Mouse (Mus musculus) heart, postnatal 4 days (tissue): Measurements from ENCODE around the gene Psmd11. TPM values are rescaled to one million over a fixed set of nuclear protein-coding genes. Genes with fewer than 3 reads are reported as not detected.
A peak's percentile ranks its signal among the peaks of the same experiment; 100 is the strongest.

Source experiments
- DNase-seq: peaks from one replicate; pipeline ENCODE4 v3.0.0; 2021
- total RNA-seq, 2 experiments: library from RNA; stranded (reverse); gene quantifications; 2 replicates each; pipeline ENCODE4 v1.2.3; 2021

The Psmd11 gene
- total RNA-seq, 2 experiments from 2014 or later: 104 to 111 TPM

DNA sequence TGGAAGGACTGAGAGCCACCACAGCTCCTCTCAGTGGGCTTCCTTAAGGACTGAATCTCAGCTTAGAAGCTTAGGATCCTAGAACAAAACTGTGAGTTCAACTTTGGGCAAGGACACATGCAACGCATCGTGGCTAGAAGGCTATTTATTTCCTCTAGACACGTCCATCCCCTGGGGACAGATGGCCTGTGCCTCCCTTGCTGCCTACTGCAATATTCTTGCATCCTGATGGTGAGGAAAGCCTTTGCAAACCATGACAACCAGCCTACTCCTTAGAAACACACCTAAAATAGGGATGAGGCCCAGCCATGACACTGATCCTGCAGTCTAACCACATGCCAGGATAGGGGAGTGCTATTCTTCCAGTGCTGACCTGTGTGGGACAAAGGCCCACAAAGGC is 77.2 kb downstream of the Psmd11 start:
- DNase-seq: no peak

DNA sequence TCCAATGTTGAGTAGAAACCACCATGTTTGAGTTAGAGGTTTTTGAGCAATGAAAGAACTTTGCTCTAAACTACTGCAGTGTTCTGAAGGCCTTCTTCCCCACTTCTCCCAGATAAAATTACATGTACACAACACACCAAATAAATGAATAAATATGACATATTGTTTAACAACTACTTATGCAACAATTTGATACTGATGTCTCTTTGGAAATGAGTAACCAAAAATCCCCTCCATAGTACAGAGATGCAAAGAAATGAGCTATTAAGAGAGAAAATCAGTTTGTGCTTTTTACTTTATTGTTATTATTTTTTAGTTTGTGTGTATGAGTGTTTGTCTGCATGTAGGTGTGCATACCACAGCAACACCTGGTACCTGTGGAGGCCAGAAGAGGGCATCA is 78.1 kb downstream of the Psmd11 start:
- DNase-seq: no peak

DNA sequence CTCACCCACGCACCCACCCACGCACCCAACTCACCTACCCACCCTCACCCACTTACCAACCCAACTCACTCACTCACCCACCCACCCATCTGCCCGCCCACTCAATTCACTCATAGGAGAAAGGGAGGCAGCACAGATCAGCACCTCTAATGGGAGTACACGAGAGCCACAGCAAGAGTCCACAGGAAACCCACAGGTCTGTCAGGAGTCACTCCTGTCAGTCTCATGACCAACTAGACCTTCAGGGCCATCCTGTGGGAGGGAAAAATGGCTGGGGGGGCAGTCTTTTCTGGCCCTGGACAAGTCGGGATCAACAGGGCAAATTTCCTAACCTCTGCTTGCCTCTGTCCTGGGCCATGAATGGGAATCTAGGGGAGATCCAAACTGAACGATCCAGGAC is 79.4 kb downstream of the Psmd11 start:
- no peak for DNase-seq

DNA sequence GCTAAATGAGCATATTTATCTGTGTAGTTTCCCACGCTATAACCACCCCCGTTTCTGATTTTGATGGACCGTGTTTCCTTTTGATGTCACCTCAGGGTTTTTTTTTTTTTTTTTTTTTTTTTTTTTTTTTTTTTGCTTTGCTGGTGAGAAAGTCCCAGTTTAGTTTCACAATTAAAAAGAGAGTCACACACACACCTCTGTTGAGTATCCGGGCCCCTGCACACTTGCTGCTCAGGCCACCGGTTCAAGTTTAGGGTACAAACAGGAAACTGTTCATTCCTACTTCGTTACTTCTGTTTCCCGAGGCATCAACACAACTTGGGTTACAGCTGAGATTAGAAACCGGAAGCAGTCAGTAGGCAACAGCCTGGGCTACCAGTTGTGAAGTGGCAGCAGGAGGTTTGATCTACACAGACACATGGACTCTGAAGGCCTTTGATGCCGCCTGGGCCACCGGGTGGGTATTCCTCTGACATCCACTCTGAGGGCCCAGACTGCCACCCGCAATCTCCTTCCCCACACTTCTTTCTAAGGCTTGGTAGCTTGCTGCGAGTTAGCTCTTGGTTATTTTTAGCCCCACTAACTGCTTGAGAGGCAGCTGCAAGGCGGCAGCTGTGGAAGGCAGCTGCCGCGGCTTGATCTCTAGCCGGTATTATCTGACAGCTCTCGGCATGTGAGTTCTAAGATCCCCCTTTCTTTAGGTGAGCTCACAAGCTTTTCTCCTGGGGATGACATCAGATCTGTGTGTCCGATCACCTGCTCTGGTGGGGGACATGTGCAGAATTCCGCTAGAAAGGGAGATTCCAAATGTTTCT is 80.2 kb downstream of the Psmd11 start:
- DNase-seq: peak; percentile 19

DNA sequence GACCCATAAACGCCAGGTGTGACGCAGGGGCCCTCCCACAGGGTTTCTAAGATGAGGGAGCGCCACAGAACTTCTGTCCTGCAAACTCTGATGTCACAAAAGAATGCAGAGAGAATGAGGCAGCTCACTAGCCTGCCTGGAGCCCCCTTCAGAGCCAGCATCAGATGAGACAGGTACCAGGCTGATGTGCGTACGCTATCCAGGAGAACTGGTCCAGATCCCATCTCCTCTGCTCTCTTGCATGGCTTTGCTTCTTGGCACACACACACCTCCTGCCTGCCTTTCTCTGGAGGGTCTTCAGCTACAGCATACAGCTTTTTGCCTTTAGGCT is 80.7 kb downstream of the Psmd11 start:
- DNase-seq: no peak

DNA sequence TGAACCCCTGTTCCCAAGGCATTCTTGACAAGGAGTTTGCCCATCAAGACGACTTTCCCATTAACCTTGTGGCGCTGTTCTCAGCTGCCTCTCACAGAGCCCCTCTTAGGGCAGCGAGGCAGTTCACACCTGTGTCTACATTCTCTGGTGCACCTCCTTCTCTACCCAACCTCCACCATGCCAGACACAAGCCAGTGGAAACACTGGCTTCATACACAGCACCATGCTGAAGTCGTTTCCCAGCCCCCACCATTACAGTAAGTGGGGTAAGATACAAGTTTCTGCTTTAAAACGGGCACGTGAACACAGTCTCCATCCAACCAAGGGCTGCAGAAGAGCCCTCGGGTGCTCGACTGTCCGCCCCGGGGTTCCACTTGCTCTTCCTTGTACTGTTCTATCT is 81.7 kb downstream of the Psmd11 start:
- DNase-seq: no peak

DNA sequence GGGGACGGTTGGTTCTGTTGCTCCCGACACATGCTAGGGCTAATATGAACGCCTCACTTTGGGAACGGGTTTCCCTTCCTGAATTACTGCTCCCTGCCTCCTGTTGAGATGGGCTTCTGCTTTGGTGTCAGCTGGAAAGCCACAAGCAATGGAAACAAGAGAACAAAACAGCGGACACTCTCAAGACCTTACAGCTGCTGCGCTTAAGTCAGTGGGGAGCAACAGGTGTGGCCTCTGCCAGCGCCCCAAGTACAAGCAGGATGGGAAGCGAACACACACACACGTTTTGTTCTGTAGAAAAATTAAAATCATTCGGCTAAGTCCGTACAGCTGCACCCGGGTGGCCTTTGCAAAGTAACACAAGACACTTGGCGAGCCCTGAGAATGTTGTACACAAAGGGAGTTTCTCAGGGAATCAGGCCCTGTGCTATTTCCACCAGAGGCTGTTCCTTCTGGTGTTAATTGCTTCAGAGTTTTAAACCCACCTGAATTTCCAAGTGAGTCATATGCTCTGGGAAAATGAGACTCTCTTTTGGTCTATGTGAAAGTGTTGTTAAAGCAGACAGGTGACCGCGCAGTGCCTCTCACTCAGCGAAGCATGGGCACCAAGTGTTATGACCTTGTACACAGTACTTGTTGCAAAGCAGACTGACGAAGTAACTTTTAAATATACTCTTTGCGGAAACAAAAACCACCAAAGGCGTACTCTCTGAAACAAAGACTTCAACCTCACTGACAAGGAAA is 84.1 kb downstream of the Psmd11 start:
- DNase-seq: no peak

DNA sequence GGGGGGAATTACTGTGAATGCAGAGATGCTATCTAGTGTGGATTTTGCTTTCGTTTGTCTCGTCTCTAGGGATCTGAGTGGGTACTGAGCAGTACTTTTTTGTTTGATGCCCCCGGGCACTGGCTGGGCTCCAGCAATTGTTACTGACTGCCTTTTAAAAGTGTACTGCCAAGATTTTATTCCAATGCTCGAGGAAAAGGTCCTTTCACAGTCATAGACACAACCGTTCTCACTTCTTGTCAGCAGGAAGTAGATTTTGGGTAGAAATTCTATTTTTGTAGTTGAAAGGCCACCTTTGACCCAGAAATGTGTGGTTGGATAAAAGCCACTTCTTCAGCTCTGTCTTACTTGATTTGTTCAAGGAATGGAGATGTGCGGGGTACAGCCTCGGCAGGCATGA is 85.4 kb downstream of the Psmd11 start:
- DNase-seq: no peak

DNA sequence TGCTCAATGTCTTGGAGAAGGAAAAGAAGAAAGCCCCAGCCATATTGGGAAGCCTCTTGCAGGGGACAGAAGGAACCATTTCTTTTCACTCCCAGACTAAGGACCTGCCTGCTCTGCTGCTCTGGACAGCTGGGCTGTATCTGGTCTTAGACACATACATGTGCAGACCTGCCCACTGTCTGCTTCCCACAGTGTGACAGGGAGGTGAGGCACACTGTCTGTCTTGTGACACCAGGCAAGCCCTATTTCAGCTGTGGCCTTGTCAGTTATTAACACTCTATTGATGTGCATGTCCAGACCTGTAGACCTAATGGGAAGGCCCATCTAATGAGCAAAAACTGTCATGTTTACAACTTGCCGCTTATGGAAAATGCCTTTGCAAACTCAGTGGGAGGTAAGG is 86.9 kb downstream of the Psmd11 start:
- DNase-seq: no peak

DNA sequence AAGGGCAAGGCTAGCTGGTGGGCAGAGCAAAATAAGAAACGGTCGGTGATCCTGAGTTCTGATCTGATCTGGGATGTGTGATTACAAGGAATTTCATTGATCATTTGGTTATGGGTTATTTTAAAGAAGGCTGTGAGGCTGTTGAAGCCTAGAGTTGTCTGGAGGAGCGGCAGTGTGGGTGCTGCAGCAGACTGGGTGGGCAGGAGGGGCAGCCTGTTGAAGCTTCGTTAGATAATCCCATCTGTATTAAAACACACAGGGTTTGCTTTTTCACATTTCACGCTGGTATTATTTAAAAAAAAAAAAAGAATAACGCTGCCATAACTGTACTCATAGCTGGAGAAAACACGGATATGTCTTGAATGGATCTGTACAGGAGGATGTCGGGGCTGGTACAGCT is 87.5 kb downstream of the Psmd11 start:
- no peak for DNase-seq

DNA sequence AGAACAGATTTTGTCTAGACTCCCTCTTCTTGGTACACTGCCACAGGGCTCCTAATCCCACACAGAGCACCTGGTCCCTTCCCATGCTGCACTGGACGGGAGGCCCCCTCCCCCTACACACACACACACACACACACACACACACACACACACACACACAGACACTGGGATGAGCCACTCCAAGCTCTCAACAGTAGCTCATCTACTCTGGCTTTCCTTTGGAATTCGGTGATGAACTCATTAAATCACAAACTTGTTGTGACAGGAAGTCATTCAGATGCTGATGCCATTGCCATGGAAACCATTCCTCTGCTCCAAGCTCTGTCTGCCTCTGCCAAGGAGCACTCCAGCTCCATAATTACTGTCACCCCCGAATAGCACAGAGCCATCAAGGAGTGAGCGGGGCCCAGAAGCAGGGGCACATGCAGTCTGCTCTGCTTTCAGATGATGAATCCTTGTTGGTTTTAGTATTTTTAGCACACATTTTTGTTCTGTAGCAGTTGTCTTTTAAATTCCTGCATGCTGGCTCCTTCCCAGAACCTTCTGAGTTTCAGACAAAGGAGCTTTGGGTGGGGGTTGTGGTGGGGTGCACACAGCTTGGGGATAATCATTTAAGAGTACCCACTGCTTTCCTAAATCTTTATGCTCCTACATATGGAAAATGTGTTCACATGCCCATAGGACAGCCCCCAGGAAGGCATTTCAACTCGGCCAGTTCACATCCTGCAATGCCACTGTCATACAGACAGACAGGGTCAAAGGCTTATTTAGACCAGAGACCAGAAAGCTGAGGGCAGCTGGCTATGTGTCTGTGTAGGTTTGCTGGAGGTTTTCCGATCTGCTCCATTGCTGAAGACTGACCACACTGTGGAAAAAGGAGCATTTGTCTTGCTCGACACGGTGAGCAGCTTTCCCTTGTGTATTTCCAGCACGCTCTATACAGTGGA is 90.3 kb downstream of the Psmd11 start:
- DNase-seq: no peak

DNA sequence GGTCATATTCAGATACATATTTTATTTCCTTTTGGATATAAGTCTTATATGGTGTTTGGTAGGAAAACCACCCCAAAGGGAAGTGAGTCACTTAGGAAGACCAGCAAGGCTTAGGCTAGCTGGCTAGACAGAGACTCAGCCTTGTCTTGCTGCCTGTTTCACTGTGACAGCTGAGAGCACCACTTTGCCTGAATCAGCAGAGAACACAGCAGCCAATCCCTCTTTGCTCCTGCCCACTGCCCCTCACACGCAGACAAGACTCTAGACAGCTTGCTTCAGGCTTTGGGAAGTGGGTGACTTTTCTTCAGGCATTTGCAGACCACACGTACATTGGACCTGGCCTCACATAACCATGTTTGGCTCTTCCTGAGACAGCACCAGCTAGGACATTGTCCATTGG is 92.7 kb downstream of the Psmd11 start:
- DNase-seq: no peak

Other genes with a start within 250 kb of the Psmd11 start
- 1 to 10 TPM; 5.2 to 8.5 TPM for gene Rnf135, start 244.8 kb upstream of the Psmd11 start, total RNA-seq
- gene Rhot1, start 219.6 kb upstream of the Psmd11 start, total RNA-seq: 10 to 100 TPM; 62.6 to 63.8 TPM
- 1 to 10 TPM; 1.7 to 1.8 TPM for gene Rhbdl3, start 127.7 kb upstream of the Psmd11 start, total RNA-seq
- gene 5730455P16Rik, start 50.6 kb upstream of the Psmd11 start, total RNA-seq: 10 to 100 TPM; 15.2 to 17.5 TPM
- gene Zfp207, start 45.3 kb upstream of the Psmd11 start, total RNA-seq: 100 to 1,000 TPM; 101 to 112 TPM
- 1 to 10 TPM; 1.2 to 1.8 TPM for gene Cdk5r1, start 48.4 kb downstream of the Psmd11 start, total RNA-seq